9 mouse cellular contexts compared by ENCODE assay signal in the genomic region with DNA sequence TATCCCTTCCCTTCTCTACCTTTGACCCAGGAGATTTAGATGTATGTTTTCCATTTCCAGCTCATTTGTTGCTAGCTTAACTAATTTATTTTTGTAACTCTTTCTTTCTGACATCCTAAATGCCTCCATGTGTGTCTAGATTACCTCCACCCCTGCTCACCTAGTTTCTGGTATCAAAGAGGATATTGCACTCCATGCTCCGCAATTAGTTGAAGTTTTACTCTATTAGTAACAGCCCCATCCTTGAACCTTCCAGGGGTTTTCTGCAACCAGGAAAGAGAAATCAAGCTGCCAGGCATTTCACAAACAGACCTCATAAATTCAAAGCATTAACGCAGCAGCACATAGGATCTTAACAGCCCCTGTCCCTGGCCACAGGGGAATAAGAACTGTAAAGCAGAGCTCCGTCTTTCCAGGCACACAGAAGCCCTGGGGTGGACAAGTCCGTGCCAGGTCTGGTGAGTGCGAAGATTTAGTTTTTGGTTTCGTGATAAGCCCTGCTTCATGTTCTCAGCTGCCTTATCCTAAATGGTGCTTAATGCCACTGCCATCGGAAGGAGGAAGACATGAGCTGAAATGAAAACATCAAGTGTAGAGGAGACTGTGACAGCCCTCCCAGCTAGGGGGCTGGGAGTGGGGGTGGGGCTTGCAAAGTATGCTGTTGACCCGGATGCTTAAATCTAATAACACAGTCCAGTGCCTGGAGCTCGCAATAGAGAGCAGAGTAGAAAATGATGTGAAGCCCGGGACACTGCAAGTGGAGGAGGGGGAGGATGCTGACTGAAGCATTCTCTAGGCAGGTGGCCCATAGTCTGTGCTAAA.
DNase-seq lines count a peak whose midpoint lies in the region; ATAC-seq and TF ChIP-seq lines count a peak whose summit lies in the region.
"Had no signal": no experiment of that assay in that cellular context is flagged by ENCODE, and none has a peak within 500 bp of the region (broad histone marks: within the 10 kb centered on the region; RNA-seq: fewer than 3 reads in every experiment).

No protein-coding gene starts in this region.

- TF ChIP-seq CTCF in kidney, postnatal 0 days (IDR thresholded peaks at IDR 0.05; ENCODE audit: low read depth) = peak; percentile 16; the same call in 1 of the 2 replicates

- H3K4me2 ChIP-seq in forebrain, embryonic 14.5 days (ENCODE audit: low read length) = peak overlapping the region; percentile 25; the same call in 1 of the 2 replicates
- H3K4me2 ChIP-seq in kidney, postnatal 0 days (ENCODE audit: low read length) = peak overlapping the region; percentile 48
- peak overlapping the region; percentile 21; the same call in 1 of the 2 replicates for H3K4me2 ChIP-seq in neural tube, embryonic 14.5 days (ENCODE audit: low read depth, low read length)

- 35% methylated on average over 10 of the region's 10 CpGs for WGBS in forebrain, embryonic 14.5 days
- WGBS in kidney, postnatal 0 days = 10% methylated on average over 10 of the region's 10 CpGs
- WGBS in neural tube, embryonic 14.5 days = 14% methylated on average over 10 of the region's 10 CpGs

- H3K36me3 ChIP-seq in forebrain, embryonic 14.5 days (ENCODE audit: control insufficient read depth, insufficient read depth, low read length) = no peaks in the 10 kb centered on the region
- H3K36me3 ChIP-seq in kidney, postnatal 0 days (ENCODE audit: insufficient read depth, low read length) = no peaks in the 10 kb centered on the region
- no peaks in the 10 kb centered on the region for H3K36me3 ChIP-seq in neural tube, embryonic 14.5 days (ENCODE audit: control insufficient read depth, insufficient read depth, low read length)

- H3K27me3 ChIP-seq in forebrain, embryonic 14.5 days (replicated peaks; ENCODE audit: control insufficient read depth, insufficient read depth, low read length) = no peaks in the 10 kb centered on the region
- no peaks in the 10 kb centered on the region for H3K27me3 ChIP-seq in kidney, postnatal 0 days (ENCODE audit: insufficient read depth, low read length)
- no peaks in the 10 kb centered on the region for H3K27me3 ChIP-seq in neural tube, embryonic 14.5 days (ENCODE audit: control insufficient read depth, insufficient read depth, low read length)

- H3K27ac ChIP-seq in forebrain, embryonic 14.5 days (ENCODE audit: low read depth, low read length) = no peak overlapping the region
- H3K27ac ChIP-seq in kidney, postnatal 0 days = no peak overlapping the region
- H3K27ac ChIP-seq in neural tube, embryonic 14.5 days (ENCODE audit: low read depth, low read length) = no peak overlapping the region; the same call in 1 of the 2 replicates

- H3K9ac ChIP-seq in forebrain, embryonic 14.5 days (ENCODE audit: low read length) = no peak overlapping the region
- no peak overlapping the region for H3K9ac ChIP-seq in kidney, postnatal 0 days (ENCODE audit: low read depth, low read length)
- H3K9ac ChIP-seq in neural tube, embryonic 14.5 days (replicated peaks; ENCODE audit: low read depth, low read length) = no peak overlapping the region; the same call in 1 of the 2 replicates

- ATAC-seq in forebrain, embryonic 14.5 days = peak; percentile 74
- ATAC-seq in kidney, postnatal 0 days (replicated peaks; ENCODE audit: low FRiP score, low read depth) = peak; percentile 75; the same call in 1 of the 2 replicates
- peak; percentile 70; the same call in 1 of the 2 replicates for ATAC-seq in neural tube, embryonic 14.5 days (ENCODE audit: low read depth)

- intact Hi-C loops in left cerebral cortex, postnatal 4 days (cut with DNase I) = no loop called here
- intact Hi-C loops in left cerebral cortex, postnatal 25 days (cut with DNase I) = no loop called here

- DNase-seq in left cerebral cortex, postnatal 4 days = peak; percentile 31
- DNase-seq in left cerebral cortex, adult 11 months (ENCODE audit: low spot score) = no peak
- DNase-seq in forebrain, embryonic 14.5 days (ENCODE audit: low spot score) = peak; percentile 41
- DNase-seq in kidney, postnatal 0 days (ENCODE audit: low spot score) = peak; percentile 65
- no peak for DNase-seq in left cerebral cortex, postnatal 25 days (ENCODE audit: low spot score in 2 of 2)
- no peak for DNase-seq in urinary bladder, postnatal 4 days (ENCODE audit: low spot score in 2 of 2)
- DNase-seq in thymus, postnatal 0 days (ENCODE audit: low spot score) = no peak

- H3K4me1 ChIP-seq in forebrain, embryonic 14.5 days (ENCODE audit: control insufficient read depth, insufficient read depth, low read length) = peaks cover 9% of the 10 kb centered on the region
- H3K4me1 ChIP-seq in kidney, postnatal 0 days (replicated peaks; ENCODE audit: insufficient read depth, low read length) = 0 out of 2 replicates have a peak, but pooled peaks cover 3% of the 10 kb centered on the region
- peaks cover 9% of the 10 kb centered on the region; the same call in 1 of the 2 replicates for H3K4me1 ChIP-seq in neural tube, embryonic 14.5 days (ENCODE audit: control insufficient read depth, insufficient read depth, low read length)

- H3K9me3 ChIP-seq in forebrain, embryonic 14.5 days (replicated peaks; ENCODE audit: control insufficient read depth, low read length) = no peaks in the 10 kb centered on the region
- no peaks in the 10 kb centered on the region for H3K9me3 ChIP-seq in kidney, postnatal 0 days (replicated peaks; ENCODE audit: low read length)
- no peaks in the 10 kb centered on the region for H3K9me3 ChIP-seq in neural tube, embryonic 14.5 days (ENCODE audit: control insufficient read depth, low read length)

- H3K4me3 ChIP-seq in forebrain, embryonic 14.5 days (ENCODE audit: low read depth, low read length) = no peak overlapping the region
- H3K4me3 ChIP-seq in kidney, postnatal 0 days (replicated peaks; ENCODE audit: low read depth, low read length) = 0 out of 2 replicates have a peak overlapping the region, but pooled peaks have one; percentile 6
- H3K4me3 ChIP-seq in neural tube, embryonic 14.5 days (ENCODE audit: low read depth, low read length) = no peak overlapping the region
- H3K4me3 ChIP-seq: erythroblast, embryonic 14.5 days had no signal

Comparison
In these comparisons a context has a peak if more than half of its experiments do, and no peak if none do; other contexts are left out.
1. DNase-seq: peak in left cerebral cortex, postnatal 4 days (single experiment), forebrain, embryonic 14.5 days (single experiment) and kidney, postnatal 0 days (single experiment); none in left cerebral cortex, adult 11 months (single experiment), left cerebral cortex, postnatal 25 days (0 of 2), urinary bladder, postnatal 4 days (0 of 2) and thymus, postnatal 0 days (single experiment).
2. Peak in every context shown above with its lines, with median percentiles within 50 percentile points of each other: ATAC-seq and H3K4me2 ChIP-seq.